Mouse (Mus musculus) heart, adult 2 months (tissue): ENCODE measurements around the gene Ndufa4l2. TPM values are rescaled to one million over a fixed set of nuclear protein-coding genes. Genes with fewer than 3 reads are reported as not detected.
A peak's percentile ranks its signal among the peaks of the same experiment; 100 is the strongest.

Experiments used
- DNase-seq, 2 experiments: peaks; one replicate each; pipeline ENCODE4 v3.0.0; 2021
- H3K27ac ChIP-seq: fragments of 200-600 bp; 2 replicates; pipeline ENCODE4 v1.8.1; 2022
- H3K27me3 ChIP-seq: fragments of 200-500 bp; 2 replicates; pipeline ENCODE4 v1.6.1; 2012; ENCODE audit warnings: mild to moderate bottlenecking, low read length, inconsistent platforms, mixed read lengths; ENCODE audit not compliant: control insufficient read depth, insufficient read depth
- H3K36me3 ChIP-seq: fragments of 200-500 bp; 2 replicates; pipeline ENCODE4 v1.6.1; 2012; ENCODE audit warnings: low read length, inconsistent platforms; ENCODE audit not compliant: control insufficient read depth, insufficient read depth
- H3K4me1 ChIP-seq: fragments of 200-500 bp; 2 replicates; pipeline ENCODE4 v1.6.1; 2011; ENCODE audit warnings: low read length; ENCODE audit not compliant: control insufficient read depth, insufficient read depth
- H3K4me3 ChIP-seq: fragments of 200-600 bp; 2 replicates; pipeline ENCODE4 v1.8.1; 2022
- H3K79me2 ChIP-seq: fragments of 200-500 bp; replicated peaks from 2 replicates; pipeline ENCODE4 v1.6.1; 2012; ENCODE audit warnings: mild to moderate bottlenecking, inconsistent platforms, low read length, moderate library complexity, mixed read lengths; ENCODE audit not compliant: control insufficient read depth, insufficient read depth
- H3K9ac ChIP-seq: fragments of 200-500 bp; 2 replicates; pipeline ENCODE4 v1.6.1; 2012; ENCODE audit warnings: low read depth, mild to moderate bottlenecking, control low read depth, inconsistent platforms, low read length, mixed read lengths
- CTCF ChIP-seq: fragments of 200-600 bp; IDR thresholded peaks from 2 replicates; pipeline ENCODE4 v1.8.1; 2022; ENCODE audit warnings: antibody characterized with exemption, mild to moderate bottlenecking, moderate library complexity
- EP300 ChIP-seq: fragments of 200-500 bp; IDR thresholded peaks from 2 replicates; pipeline ENCODE4 v1.6.1; 2011; ENCODE audit warnings: low read depth, low read length, control low read depth; ENCODE audit not compliant: insufficient read depth
- POLR2A ChIP-seq: fragments of 200-500 bp; IDR thresholded peaks from 2 replicates; pipeline ENCODE4 v1.6.1; 2011; ENCODE audit warnings: mild to moderate bottlenecking, low read depth, low read length, control low read depth; ENCODE audit not compliant: insufficient read depth
- WGBS: fragments of 180-500 bp; shearing (Covaris S2); methylation state at CpG from one replicate; pipeline ENCODE4 v1.1.7; 2018; 5-methylcytosine and 5-hydroxymethylcytosine counted together
- intact Hi-C: fragments of 180-260 bp; cut with DNase I; formaldehyde crosslinking; loops from one replicate; pipeline ENCODE4 v1.15.1; 2025
- polyA plus RNA-seq: library from polyadenylated mRNA; depleted of rRNA; stranded (reverse); fragments of >200 nt; gene quantifications from 2 replicates; pipeline ENCODE4 v1.2.3, GENCODE M21; 2012
- total RNA-seq, 2 experiments: library from RNA; stranded (reverse); gene quantifications; 2 replicates each; pipeline ENCODE4 v1.2.3; 2021

Gene Ndufa4l2
- total and polyA plus RNA-seq, 3 experiments: 20.1 to 45.1 (median 27.9) TPM

- peak; percentile 76 to 86 for DNase-seq
- Histone ChIP-seq H3K27ac (no peak overlapping the region), H3K79me2 (no peaks in the 10 kb centered on the region), H3K36me3 (no peaks in the 10 kb centered on the region), H3K27me3 (peaks cover 2% of the 10 kb centered on the region; the same call in 1 of the 2 replicates), H3K4me3 (peak overlapping the region; percentile 18), H3K9ac (no peak overlapping the region; the same call in 1 of the 2 replicates), H3K4me1 (peaks cover 4% of the 10 kb centered on the region; the same call in 1 of the 2 replicates)
- 3% methylated on average over 35 of the region's 35 CpGs for WGBS
- intact Hi-C loops: loop anchor here (1.0 kb wide), 1 partner anchor 29 kb away; no protein-coding TSS in a partner anchor
- no peak for TF ChIP-seq POLR2A
- 0 out of 2 replicates have a peak, but pooled peaks have one; percentile 38 for TF ChIP-seq EP300
- peak; percentile 77 for TF ChIP-seq CTCF
Observed at GRCm38 (mm10) chr10:127509051-127509836, 5.5 kb upstream of the Ndufa4l2 start.

GRCm38 (mm10) chr10:127509837-127510701 is 4.7 kb upstream of the Ndufa4l2 start:
- Histone ChIP-seq H3K4me1 (peaks cover 4% of the 10 kb centered on the region; the same call in 1 of the 2 replicates), H3K27ac (no peak overlapping the region), H3K36me3 (no peaks in the 10 kb centered on the region), H3K4me3 (no peak overlapping the region), H3K79me2 (no peaks in the 10 kb centered on the region), H3K9ac (no peak overlapping the region), H3K27me3 (peaks cover 2% of the 10 kb centered on the region; the same call in 1 of the 2 replicates)
- TF ChIP-seq CTCF: no peak
- TF ChIP-seq EP300: no peak
- no peak for TF ChIP-seq POLR2A
- DNase-seq: no peak
- intact Hi-C loops: loop anchor here (1.0 to 5.0 kb wide), 2 partner anchors 28 to 112 kb away; partner anchors contain the start of gene Lrp1
- 45% methylated on average over 17 of the region's 17 CpGs for WGBS

GRCm38 (mm10) chr10:127510895-127511617 is 3.7 kb upstream of the Ndufa4l2 start:
- 39% methylated on average over 11 of the region's 11 CpGs for WGBS
- no peaks in the 10 kb centered on the region for H3K36me3 ChIP-seq
- DNase-seq: no peak
- H3K79me2 ChIP-seq: no peaks in the 10 kb centered on the region
- peaks cover 6% of the 10 kb centered on the region; the same call in 1 of the 2 replicates for H3K4me1 ChIP-seq
- intact Hi-C loops: loop anchor here (5.0 kb wide), 1 partner anchor 111 kb away; the partner anchor contains the start of gene Lrp1
- H3K27me3 ChIP-seq: peaks cover 2% of the 10 kb centered on the region; the same call in 1 of the 2 replicates
- no peak overlapping the region for H3K9ac ChIP-seq
- TF ChIP-seq EP300: no peak
- TF ChIP-seq POLR2A: no peak
- TF ChIP-seq CTCF: no peak
- no peak overlapping the region for H3K27ac ChIP-seq
- H3K4me3 ChIP-seq: no peak overlapping the region

- Histone ChIP-seq H3K9ac (peak overlapping the region; percentile 33; the same call in 1 of the 2 replicates), H3K79me2 (no peaks in the 10 kb centered on the region), H3K36me3 (no peaks in the 10 kb centered on the region), H3K4me3 (peak overlapping the region; percentile 49), H3K27ac (no peak overlapping the region), H3K27me3 (peaks cover 2% of the 10 kb centered on the region; the same call in 1 of the 2 replicates), H3K4me1 (peaks cover 6% of the 10 kb centered on the region; the same call in 1 of the 2 replicates)
- TF ChIP-seq CTCF (peak; percentile 25), POLR2A (no peak), EP300 (no peak)
- under 1% methylated on average over 42 of the region's 46 CpGs for WGBS
- peak; percentile 41 to 61 for DNase-seq
- intact Hi-C loops: loop anchor here (5.0 kb wide), 1 partner anchor 111 kb away; the partner anchor contains the start of gene Lrp1
Observed at GRCm38 (mm10) chr10:127511634-127512306, 3.0 kb upstream of the Ndufa4l2 start.

GRCm38 (mm10) chr10:127512307-127512666 is 2.5 kb upstream of the Ndufa4l2 start:
- WGBS: 8% methylated on average over 7 of the region's 7 CpGs
- no peak overlapping the region; the same call in 1 of the 2 replicates for H3K27ac ChIP-seq
- intact Hi-C loops: loop anchor here (5.0 kb wide), 1 partner anchor 110 kb away; the partner anchor contains the start of gene Lrp1
- TF ChIP-seq CTCF (no peak), POLR2A (no peak)
- peaks cover 6% of the 10 kb centered on the region; the same call in 1 of the 2 replicates for H3K4me1 ChIP-seq
- H3K79me2 ChIP-seq: no peaks in the 10 kb centered on the region
- no peak for DNase-seq
- peak overlapping the region; percentile 33; the same call in 1 of the 2 replicates for H3K9ac ChIP-seq
- H3K36me3 ChIP-seq: no peaks in the 10 kb centered on the region
- peak overlapping the region; percentile 49 for H3K4me3 ChIP-seq
- H3K27me3 ChIP-seq: peaks cover 2% of the 10 kb centered on the region; the same call in 1 of the 2 replicates
